Mouse (Mus musculus) myocyte (in vitro differentiated cells): Measurements from ENCODE around the gene Tctex1d2. TPM values are rescaled to one million over a fixed set of nuclear protein-coding genes. Genes with fewer than 3 reads are reported as not detected.

ENCODE experiments used
- H3K27me3 ChIP-seq: one replicate; pipeline ENCODE4 v1.6.1; 2011; ENCODE audit not compliant: control insufficient read depth, insufficient read depth, insufficient read length
- H3K36me3 ChIP-seq: one replicate; pipeline ENCODE4 v1.6.1; 2011; ENCODE audit not compliant: control insufficient read depth, insufficient read depth
- H3K4me2 ChIP-seq: one replicate; pipeline ENCODE4 v1.6.1; 2011; ENCODE audit warnings: low read depth, control low read depth
- H3K4me3 ChIP-seq: one replicate; pipeline ENCODE4 v1.5.1; 2011; ENCODE audit warnings: mild to moderate bottlenecking, control low read depth, moderate library complexity
- H3K79me2 ChIP-seq: one replicate; pipeline ENCODE4 v1.6.1; 2011; ENCODE audit not compliant: control insufficient read depth, insufficient read depth
- H3ac ChIP-seq: one replicate; pipeline ENCODE4 v1.6.1; 2011; ENCODE audit not compliant: control insufficient read depth, insufficient read length
- CEBPB ChIP-seq: IDR thresholded peaks from 2 replicates; pipeline ENCODE4 v1.6.1; 2011; ENCODE audit warnings: mild to moderate bottlenecking, moderate library complexity; ENCODE audit not compliant: poor library complexity, insufficient read depth, severe bottlenecking
- E2F4 ChIP-seq: IDR thresholded peaks from one replicate; pipeline ENCODE4 v1.6.1; 2011; ENCODE audit warnings: mild to moderate bottlenecking, control low read depth, moderate library complexity; ENCODE audit not compliant: insufficient read depth
- MAX ChIP-seq: IDR thresholded peaks from one replicate; pipeline ENCODE4 v1.6.1; 2011; ENCODE audit warnings: low read depth, mild to moderate bottlenecking, control low read depth
- MYOD1 ChIP-seq, 3 experiments: IDR thresholded peaks; one replicate each; pipeline ENCODE4 v1.6.1; 2011; ENCODE audit warnings: control low read depth in 2 of 3, low read depth in 2 of 3, mild to moderate bottlenecking in 2 of 3, moderate library complexity in 1 of 3; ENCODE audit not compliant: insufficient read length in 2 of 3, control insufficient read depth in 1 of 3
- MYOG ChIP-seq, 3 experiments: IDR thresholded peaks; one replicate each; pipeline ENCODE4 v1.6.1; 2011; ENCODE audit warnings: control low read depth in 2 of 3, low read depth in 2 of 3, mild to moderate bottlenecking in 2 of 3; ENCODE audit not compliant: insufficient read length in 2 of 3, control insufficient read depth in 1 of 3, insufficient read depth in 1 of 3
- POLR2A ChIP-seq: IDR thresholded peaks from one replicate; pipeline ENCODE4 v1.6.1; 2011; ENCODE audit warnings: low read depth, mild to moderate bottlenecking, control low read depth, moderate library complexity; ENCODE audit not compliant: insufficient read length
- POLR2AphosphoS2 ChIP-seq: IDR thresholded peaks from one replicate; pipeline ENCODE4 v1.6.1; 2011; ENCODE audit warnings: low read depth, control low read depth; ENCODE audit not compliant: insufficient read length
- REST ChIP-seq: IDR thresholded peaks from one replicate; pipeline ENCODE4 v1.6.1; 2011; ENCODE audit warnings: mild to moderate bottlenecking, control low read depth, moderate library complexity; ENCODE audit not compliant: insufficient read depth, insufficient read length
- SRF ChIP-seq: IDR thresholded peaks from one replicate; pipeline ENCODE4 v1.6.1; 2011; ENCODE audit warnings: low read depth; ENCODE audit not compliant: control insufficient read depth, insufficient read length
- TCF12 ChIP-seq: IDR thresholded peaks from one replicate; pipeline ENCODE4 v1.6.1; 2011; ENCODE audit warnings: mild to moderate bottlenecking, control low read depth; ENCODE audit not compliant: poor library complexity, insufficient read depth, severe bottlenecking
- TCF3 ChIP-seq: IDR thresholded peaks from one replicate; pipeline ENCODE4 v1.6.1; 2011; ENCODE audit warnings: low read depth, control low read depth; ENCODE audit not compliant: insufficient read length
- USF1 ChIP-seq: IDR thresholded peaks from one replicate; pipeline ENCODE4 v1.6.1; 2011; ENCODE audit warnings: low read depth, mild to moderate bottlenecking, control low read depth, moderate library complexity
- polyA plus RNA-seq: library from polyadenylated mRNA; unstranded; fragments of >200 nt; fragmentation: generic; extraction: Trizol; gene quantifications from one replicate; pipeline ENCODE4 v1.2.1, GENCODE M21; 2012; ENCODE audit warnings: missing spikeins

Gene Tctex1d2
- polyA plus RNA-seq, 1 experiment = 12.7 TPM

DNA sequence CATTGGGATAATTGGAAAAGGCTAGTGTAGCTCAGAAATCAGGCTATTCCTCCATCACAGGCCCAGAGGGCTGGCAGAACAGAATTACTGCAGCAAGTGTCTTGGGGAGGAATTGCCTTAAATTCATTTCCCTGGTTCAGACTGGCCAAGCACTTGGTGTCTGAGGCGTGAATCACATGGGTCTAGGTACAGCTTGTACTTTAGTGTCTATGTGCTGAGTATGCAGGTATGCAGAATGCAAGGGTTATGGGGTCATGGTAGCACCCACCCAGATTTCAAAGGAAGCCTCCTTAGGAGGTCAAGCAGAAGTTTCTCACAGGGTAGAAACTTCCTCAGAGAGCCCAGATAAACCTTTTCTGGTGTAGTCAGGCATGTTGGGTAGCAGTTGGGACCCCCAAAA lies 26.1 kb downstream of the Tctex1d2 start:
- no peak overlapping the region for H3K4me2 ChIP-seq
- no peaks in the 10 kb centered on the region for H3K27me3 ChIP-seq
- TF ChIP-seq SRF = no peak
- no peak for TF ChIP-seq POLR2AphosphoS2
- TF ChIP-seq E2F4 = no peak
- no peak for TF ChIP-seq CEBPB
- no peak for TF ChIP-seq POLR2A
- TF ChIP-seq USF1 = no peak
- no peak for TF ChIP-seq REST
- TF ChIP-seq TCF3 = no peak
- TF ChIP-seq MAX = no peak
- no peak for TF ChIP-seq MYOG (IDR thresholded peaks at IDR 0.05; ENCODE audit: control insufficient read depth in 1 of 3, insufficient read depth in 1 of 3, insufficient read length in 2 of 3, low read depth in 2 of 3)
- TF ChIP-seq MYOD1 (IDR thresholded peaks at IDR 0.05; ENCODE audit: control insufficient read depth in 1 of 3, insufficient read length in 2 of 3, low read depth in 2 of 3) = no peak
- no peak for TF ChIP-seq TCF12
- H3K36me3 ChIP-seq = no peaks in the 10 kb centered on the region
- peaks cover 5% of the 10 kb centered on the region for H3K79me2 ChIP-seq
- no peak overlapping the region for H3ac ChIP-seq
- no peak overlapping the region for H3K4me3 ChIP-seq

DNA sequence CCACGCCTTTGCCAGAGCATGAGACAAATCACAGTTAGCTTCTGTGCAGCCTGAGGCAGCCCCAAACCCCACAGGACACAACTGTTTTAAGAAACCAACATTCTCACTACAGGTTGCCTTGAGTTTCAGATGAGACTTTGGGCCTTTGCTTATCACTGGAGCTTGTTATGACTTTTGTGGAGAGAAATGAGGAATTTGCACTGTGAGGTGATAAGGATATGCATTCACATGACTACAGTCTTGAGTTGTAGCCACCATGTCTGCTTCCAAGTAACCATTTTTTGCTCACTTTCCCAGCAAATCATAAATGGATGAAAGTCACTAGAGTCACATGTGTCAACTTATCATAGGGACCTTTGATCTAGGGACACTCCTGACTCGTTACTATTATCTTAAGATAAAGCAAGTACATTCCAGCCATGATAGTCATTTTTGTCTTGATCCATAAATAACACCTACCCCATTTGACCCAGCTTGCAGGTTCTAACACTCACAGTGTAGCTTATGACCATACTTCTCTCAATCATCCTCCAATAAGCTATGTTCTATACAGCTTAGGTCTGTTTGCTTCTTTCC lies 27.1 kb downstream of the Tctex1d2 start:
- Histone ChIP-seq H3K4me2 (no peak overlapping the region), H3K79me2 (peaks cover 5% of the 10 kb centered on the region), H3K36me3 (peaks cover 2% of the 10 kb centered on the region), H3K4me3 (no peak overlapping the region), H3ac (no peak overlapping the region), H3K27me3 (no peaks in the 10 kb centered on the region)
- TF ChIP-seq CEBPB (no peak), TCF12 (no peak), MYOG (IDR thresholded peaks at IDR 0.05; ENCODE audit: control insufficient read depth in 1 of 3, insufficient read depth in 1 of 3, insufficient read length in 2 of 3, low read depth in 2 of 3) (no peak), TCF3 (no peak), SRF (no peak), USF1 (no peak), POLR2AphosphoS2 (no peak), MYOD1 (IDR thresholded peaks at IDR 0.05; ENCODE audit: control insufficient read depth in 1 of 3, insufficient read length in 2 of 3, low read depth in 2 of 3) (no peak), E2F4 (no peak), MAX (no peak), POLR2A (no peak), REST (no peak)

DNA sequence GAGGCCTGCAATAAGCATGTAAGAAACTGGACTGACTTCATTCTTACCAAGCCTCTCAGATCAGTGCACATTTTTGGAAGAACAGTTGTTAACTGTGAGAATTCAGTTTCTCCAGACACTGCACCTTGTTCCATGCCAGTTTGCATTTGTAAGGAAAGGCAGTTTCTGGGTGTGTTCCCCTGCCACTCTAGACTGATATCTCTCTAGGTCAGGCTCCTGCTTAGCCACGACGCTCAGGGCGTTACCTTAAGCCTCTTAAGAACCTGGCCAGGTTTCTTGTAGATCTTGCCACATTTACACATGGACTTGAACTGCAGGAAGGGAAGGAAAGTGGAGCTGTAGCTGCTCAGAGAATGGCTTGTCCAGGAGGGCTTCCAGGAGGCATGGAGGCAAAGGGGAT lies 30.2 kb downstream of the Tctex1d2 start:
- H3ac ChIP-seq = no peak overlapping the region
- H3K36me3 ChIP-seq = peaks cover 11% of the 10 kb centered on the region
- H3K27me3 ChIP-seq = no peaks in the 10 kb centered on the region
- H3K4me2 ChIP-seq = no peak overlapping the region
- peaks cover under 1% of the 10 kb centered on the region for H3K79me2 ChIP-seq
- TF ChIP-seq SRF (no peak), POLR2A (no peak), TCF12 (no peak), MYOG (IDR thresholded peaks at IDR 0.05; ENCODE audit: control insufficient read depth in 1 of 3, insufficient read depth in 1 of 3, insufficient read length in 2 of 3, low read depth in 2 of 3) (no peak), MAX (no peak), USF1 (no peak), E2F4 (no peak), TCF3 (no peak), POLR2AphosphoS2 (no peak), MYOD1 (IDR thresholded peaks at IDR 0.05; ENCODE audit: control insufficient read depth in 1 of 3, insufficient read length in 2 of 3, low read depth in 2 of 3) (no peak), REST (no peak), CEBPB (no peak)
- H3K4me3 ChIP-seq = no peak overlapping the region

DNA sequence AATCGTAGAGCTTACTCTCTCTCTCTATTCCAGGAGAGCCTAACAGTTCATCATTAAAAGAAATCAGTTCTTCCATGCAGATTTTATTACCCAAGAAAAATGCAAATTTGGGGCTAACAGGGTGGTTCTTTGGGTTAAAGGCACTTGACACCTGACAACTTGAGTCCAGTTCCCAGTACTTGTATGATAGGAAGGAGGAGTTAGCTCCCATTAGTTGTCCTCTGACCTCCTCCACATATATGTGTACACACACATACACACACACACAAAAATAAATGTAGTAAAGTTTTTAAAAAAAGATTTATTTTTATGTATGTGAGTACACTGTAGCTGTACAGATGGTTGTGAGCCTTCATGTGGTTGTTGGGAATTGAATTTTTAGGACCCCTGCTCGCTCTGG lies 30.6 kb downstream of the Tctex1d2 start:
- H3K4me3 ChIP-seq = no peak overlapping the region
- TF ChIP-seq CEBPB = no peak
- no peak for TF ChIP-seq TCF3
- TF ChIP-seq TCF12 = no peak
- no peak for TF ChIP-seq SRF
- no peak for TF ChIP-seq MYOG (IDR thresholded peaks at IDR 0.05; ENCODE audit: control insufficient read depth in 1 of 3, insufficient read depth in 1 of 3, insufficient read length in 2 of 3, low read depth in 2 of 3)
- no peak for TF ChIP-seq MAX
- no peak for TF ChIP-seq POLR2A
- TF ChIP-seq POLR2AphosphoS2 = no peak
- no peak for TF ChIP-seq MYOD1 (IDR thresholded peaks at IDR 0.05; ENCODE audit: control insufficient read depth in 1 of 3, insufficient read length in 2 of 3, low read depth in 2 of 3)
- TF ChIP-seq USF1 = no peak
- TF ChIP-seq E2F4 = no peak
- no peak for TF ChIP-seq REST
- no peak overlapping the region for H3K4me2 ChIP-seq
- no peak overlapping the region for H3ac ChIP-seq
- peaks cover 11% of the 10 kb centered on the region for H3K36me3 ChIP-seq
- no peaks in the 10 kb centered on the region for H3K27me3 ChIP-seq
- H3K79me2 ChIP-seq = no peaks in the 10 kb centered on the region

DNA sequence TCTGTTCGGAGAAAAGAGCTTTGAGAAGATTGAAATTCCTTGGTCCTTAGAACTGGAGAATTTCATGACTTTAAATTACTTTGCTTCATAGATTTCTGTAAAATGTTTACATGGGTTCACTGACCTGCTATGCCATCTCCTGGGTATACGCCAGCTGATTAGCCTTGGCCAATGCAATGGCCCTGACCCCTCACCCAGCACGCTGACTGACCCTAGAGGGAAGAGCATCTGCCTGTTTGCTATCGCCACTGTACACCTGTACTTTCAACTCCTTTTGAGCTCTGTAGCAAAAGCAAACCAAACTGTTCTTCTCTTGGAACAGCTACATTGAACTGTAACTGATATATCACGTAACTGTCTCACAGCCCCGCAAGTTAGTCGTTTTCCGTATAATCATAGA lies 33.6 kb downstream of the Tctex1d2 start:
- TF ChIP-seq MAX = no peak
- TF ChIP-seq MYOG (IDR thresholded peaks at IDR 0.05; ENCODE audit: control insufficient read depth in 1 of 3, insufficient read depth in 1 of 3, insufficient read length in 2 of 3, low read depth in 2 of 3) = no peak
- no peak for TF ChIP-seq CEBPB
- no peak for TF ChIP-seq E2F4
- TF ChIP-seq SRF = no peak
- TF ChIP-seq REST = no peak
- TF ChIP-seq POLR2A = no peak
- no peak for TF ChIP-seq POLR2AphosphoS2
- no peak for TF ChIP-seq MYOD1 (IDR thresholded peaks at IDR 0.05; ENCODE audit: control insufficient read depth in 1 of 3, insufficient read length in 2 of 3, low read depth in 2 of 3)
- TF ChIP-seq USF1 = no peak
- TF ChIP-seq TCF12 = no peak
- no peak for TF ChIP-seq TCF3
- Histone ChIP-seq H3K4me3 (no peak overlapping the region), H3ac (no peak overlapping the region), H3K4me2 (no peak overlapping the region), H3K79me2 (no peaks in the 10 kb centered on the region), H3K27me3 (no peaks in the 10 kb centered on the region), H3K36me3 (peaks cover 24% of the 10 kb centered on the region)
